Mouse (Mus musculus) myocyte (in vitro differentiated cells): ENCODE results near the gene Trim26.

Experiments
- CEBPB ChIP-seq: IDR thresholded peaks from 2 replicates; pipeline ENCODE4 v1.6.1; 2011; ENCODE audit warnings: mild to moderate bottlenecking, moderate library complexity; ENCODE audit not compliant: poor library complexity, insufficient read depth, severe bottlenecking
- E2F4 ChIP-seq: IDR thresholded peaks from one replicate; pipeline ENCODE4 v1.6.1; 2011; ENCODE audit warnings: mild to moderate bottlenecking, control low read depth, moderate library complexity; ENCODE audit not compliant: insufficient read depth
- MAX ChIP-seq: IDR thresholded peaks from one replicate; pipeline ENCODE4 v1.6.1; 2011; ENCODE audit warnings: low read depth, mild to moderate bottlenecking, control low read depth
- MYOD1 ChIP-seq, 3 experiments: IDR thresholded peaks; one replicate each; pipeline ENCODE4 v1.6.1; 2011; ENCODE audit warnings: control low read depth in 2 of 3, low read depth in 2 of 3, mild to moderate bottlenecking in 2 of 3, moderate library complexity in 1 of 3; ENCODE audit not compliant: insufficient read length in 2 of 3, control insufficient read depth in 1 of 3
- MYOG ChIP-seq, 3 experiments: IDR thresholded peaks; one replicate each; pipeline ENCODE4 v1.6.1; 2011; ENCODE audit warnings: control low read depth in 2 of 3, low read depth in 2 of 3, mild to moderate bottlenecking in 2 of 3; ENCODE audit not compliant: insufficient read length in 2 of 3, control insufficient read depth in 1 of 3, insufficient read depth in 1 of 3
- POLR2A ChIP-seq: IDR thresholded peaks from one replicate; pipeline ENCODE4 v1.6.1; 2011; ENCODE audit warnings: low read depth, mild to moderate bottlenecking, control low read depth, moderate library complexity; ENCODE audit not compliant: insufficient read length
- POLR2AphosphoS2 ChIP-seq: IDR thresholded peaks from one replicate; pipeline ENCODE4 v1.6.1; 2011; ENCODE audit warnings: low read depth, control low read depth; ENCODE audit not compliant: insufficient read length
- REST ChIP-seq: IDR thresholded peaks from one replicate; pipeline ENCODE4 v1.6.1; 2011; ENCODE audit warnings: mild to moderate bottlenecking, control low read depth, moderate library complexity; ENCODE audit not compliant: insufficient read depth, insufficient read length
- TCF12 ChIP-seq: IDR thresholded peaks from one replicate; pipeline ENCODE4 v1.6.1; 2011; ENCODE audit warnings: mild to moderate bottlenecking, control low read depth; ENCODE audit not compliant: poor library complexity, insufficient read depth, severe bottlenecking
- USF1 ChIP-seq: IDR thresholded peaks from one replicate; pipeline ENCODE4 v1.6.1; 2011; ENCODE audit warnings: low read depth, mild to moderate bottlenecking, control low read depth, moderate library complexity

DNA sequence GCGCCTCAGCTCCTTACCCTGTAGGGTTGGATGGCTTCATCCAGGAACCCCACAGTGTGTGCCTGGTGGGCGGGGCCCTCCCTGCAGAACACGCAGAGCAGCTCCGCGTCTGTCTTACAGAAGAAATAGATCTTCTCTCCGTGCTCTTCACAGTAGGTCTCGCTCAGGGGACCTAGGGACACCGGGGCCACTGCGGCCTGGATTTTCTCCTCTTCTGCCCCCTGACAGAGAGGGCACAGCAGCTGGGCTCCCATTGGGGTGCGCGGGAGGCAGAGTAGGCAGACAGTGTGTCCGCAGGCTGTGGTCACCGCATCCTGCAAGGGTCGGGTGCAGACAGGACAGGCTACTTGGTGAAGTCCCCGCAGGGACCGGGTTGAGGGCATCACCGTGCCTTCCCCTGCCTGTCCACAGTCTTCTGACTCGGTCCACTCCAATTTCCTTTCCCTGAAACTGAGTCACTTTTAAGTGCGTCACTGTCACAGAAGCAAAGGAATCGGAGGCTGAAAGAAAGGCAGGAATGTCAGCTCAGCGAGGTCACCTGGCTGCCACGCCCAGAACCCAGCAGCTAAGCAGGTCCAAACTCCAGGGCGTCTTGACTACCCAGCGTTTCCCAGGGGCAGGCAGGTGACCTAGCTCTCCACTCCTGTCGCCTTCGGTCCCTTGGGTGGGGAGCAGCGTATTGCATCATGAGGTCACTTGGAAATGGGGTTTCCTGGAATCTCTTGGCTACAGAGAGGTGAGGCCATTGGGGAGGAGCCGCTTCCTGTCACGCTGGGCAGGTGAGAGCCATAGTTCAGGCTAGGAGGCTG is 30.0 kb downstream of the Trim26 start, which contains the start of gene Trim15:
- TF ChIP-seq POLR2A (no peak), E2F4 (no peak), CEBPB (no peak), MYOG (IDR thresholded peaks at IDR 0.05; ENCODE audit: control insufficient read depth in 1 of 3, insufficient read depth in 1 of 3, insufficient read length in 2 of 3, low read depth in 2 of 3) (no peak), MYOD1 (IDR thresholded peaks at IDR 0.05; ENCODE audit: control insufficient read depth in 1 of 3, insufficient read length in 2 of 3, low read depth in 2 of 3) (no peak), MAX (no peak), POLR2AphosphoS2 (no peak), USF1 (no peak), TCF12 (no peak), REST (no peak)
